Mouse (Mus musculus): ENCODE data around the gene Ncor1.
"Not testable (repeated sequence)": the region's sequence is repeated elsewhere in the genome, so short reads cannot be mapped to it uniquely, and the experiment has no call there.

Ncor1 gene

GRCm38 (mm10) chr11:62366879-62367278, 91.5 kb downstream of the Ncor1 start:
- no peak for DNase-seq (ENCODE audit: low spot score)

- no peak for DNase-seq (ENCODE audit: low spot score)
Observed at GRCm38 (mm10) chr11:62355216-62355615, 103.1 kb downstream of the Ncor1 start.

GRCm38 (mm10) chr11:62351948-62352347, 106.4 kb downstream of the Ncor1 start:
- DNase-seq (ENCODE audit: low spot score), result no peak

- DNase-seq (ENCODE audit: low spot score), result no peak
Observed at GRCm38 (mm10) chr11:62343002-62343401, 115.3 kb downstream of the Ncor1 start.

GRCm38 (mm10) chr11:62332228-62332627, 126.1 kb downstream of the Ncor1 start:
- no peak for DNase-seq (ENCODE audit: low spot score)

GRCm38 (mm10) chr11:62331141-62331540, 127.2 kb downstream of the Ncor1 start:
- DNase-seq (ENCODE audit: low spot score), result no peak

GRCm38 (mm10) chr11:62323659-62324058, 134.7 kb downstream of the Ncor1 start:
- no peak for DNase-seq (ENCODE audit: low spot score)

GRCm38 (mm10) chr11:62320097-62320496, 138.2 kb downstream of the Ncor1 start:
- no peak for DNase-seq (ENCODE audit: low spot score)

GRCm38 (mm10) chr11:62317746-62318145, 140.6 kb downstream of the Ncor1 start:
- no peak for DNase-seq (ENCODE audit: low spot score)

- no peak for DNase-seq (ENCODE audit: low spot score)
Observed at GRCm38 (mm10) chr11:62314984-62315383, 143.4 kb downstream of the Ncor1 start.

GRCm38 (mm10) chr11:62309296-62309695, 149.0 kb downstream of the Ncor1 start:
- no peak for DNase-seq (ENCODE audit: low spot score)

- DNase-seq (ENCODE audit: low spot score), result no peak
Observed at GRCm38 (mm10) chr11:62305866-62306265, 152.5 kb downstream of the Ncor1 start.

- DNase-seq (ENCODE audit: low spot score), result no peak
Observed at GRCm38 (mm10) chr11:62298883-62299282, 159.5 kb downstream of the Ncor1 start.

GRCm38 (mm10) chr11:62294121-62294520, 164.2 kb downstream of the Ncor1 start:
- no peak for DNase-seq (ENCODE audit: low spot score)

- no peak for DNase-seq (ENCODE audit: low spot score)
Observed at GRCm38 (mm10) chr11:62287700-62288099, 170.6 kb downstream of the Ncor1 start.

GRCm38 (mm10) chr11:62285020-62285419, 173.3 kb downstream of the Ncor1 start:
- no peak for DNase-seq (ENCODE audit: low spot score)

GRCm38 (mm10) chr11:62284020-62284419, 174.3 kb downstream of the Ncor1 start:
- DNase-seq (ENCODE audit: low spot score), result not testable (repeated sequence)

- DNase-seq (ENCODE audit: low spot score), result no peak
Observed at GRCm38 (mm10) chr11:62281601-62281997, 176.7 kb downstream of the Ncor1 start.

GRCm38 (mm10) chr11:62280675-62281600, 177.4 kb downstream of the Ncor1 start, which contains the start of the genes Zswim7 and Ttc19:
Gene Zswim7, minus strand, starts transcription at chr11:62281375.
Gene Ttc19, plus strand, starts transcription at chr11:62281473.
- peak; percentile 92 for DNase-seq (ENCODE audit: low spot score)

- peak; percentile 63 for DNase-seq (ENCODE audit: low spot score)
Observed at GRCm38 (mm10) chr11:62278027-62278426, 180.3 kb downstream of the Ncor1 start.

- DNase-seq (ENCODE audit: low spot score), result no peak
Observed at GRCm38 (mm10) chr11:62277086-62277485, 181.3 kb downstream of the Ncor1 start.

- DNase-seq (ENCODE audit: low spot score), result no peak
Observed at GRCm38 (mm10) chr11:62270851-62271250, 187.5 kb downstream of the Ncor1 start.

- no peak for DNase-seq (ENCODE audit: low spot score)
Observed at GRCm38 (mm10) chr11:62269097-62269496, 189.2 kb downstream of the Ncor1 start.

GRCm38 (mm10) chr11:62268381-62268780, 190.0 kb downstream of the Ncor1 start:
- DNase-seq (ENCODE audit: low spot score), result no peak
